Mouse (Mus musculus): ENCODE measurements around the gene Col23a1.

The Col23a1 gene

DNA sequence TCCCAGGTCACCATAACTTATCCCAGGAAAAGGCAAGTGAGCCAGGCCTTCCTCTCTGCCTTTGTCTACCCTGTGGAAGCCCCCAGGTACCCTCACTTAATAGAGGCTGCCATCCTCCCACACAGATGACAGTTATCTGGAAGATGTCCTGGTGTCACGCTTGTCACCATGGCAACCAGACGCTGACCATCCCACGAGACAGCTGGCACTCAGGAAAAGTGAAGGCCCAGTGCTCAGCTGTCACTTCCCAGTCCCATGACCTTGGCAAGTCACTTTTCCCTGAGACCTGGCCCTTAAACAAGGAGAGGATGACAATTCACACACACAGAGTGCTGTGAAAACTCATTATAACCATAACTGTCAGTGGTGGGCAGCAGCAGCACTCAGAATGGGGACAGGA is 262.4 kb downstream of the Col23a1 start:
- DNase-seq = peak; percentile 55

- peak; percentile 40 for DNase-seq
These were observed 264.9 kb downstream of the Col23a1 start for GRCm38 (mm10) chr11:51554590-51554989.

DNA sequence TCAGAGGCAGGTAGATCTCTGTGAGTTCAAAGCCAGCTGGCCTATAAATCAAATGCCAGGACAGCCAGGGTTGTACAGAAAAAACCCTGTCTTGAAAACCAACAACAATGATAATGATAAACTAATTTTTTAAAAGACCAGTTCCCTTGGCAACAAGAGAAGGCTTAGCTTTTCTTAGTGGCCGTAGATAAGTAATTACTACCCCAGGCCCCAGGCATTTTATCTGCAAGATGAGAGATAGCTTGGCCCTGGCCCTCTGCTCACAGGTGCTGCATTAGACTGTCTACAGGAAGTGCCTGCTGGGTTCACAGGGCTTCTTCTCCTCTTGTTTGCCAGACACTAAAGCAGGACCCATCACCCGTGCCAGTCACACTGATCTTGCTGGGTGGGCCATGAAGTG is 265.3 kb downstream of the Col23a1 start:
- no peak for DNase-seq

DNA sequence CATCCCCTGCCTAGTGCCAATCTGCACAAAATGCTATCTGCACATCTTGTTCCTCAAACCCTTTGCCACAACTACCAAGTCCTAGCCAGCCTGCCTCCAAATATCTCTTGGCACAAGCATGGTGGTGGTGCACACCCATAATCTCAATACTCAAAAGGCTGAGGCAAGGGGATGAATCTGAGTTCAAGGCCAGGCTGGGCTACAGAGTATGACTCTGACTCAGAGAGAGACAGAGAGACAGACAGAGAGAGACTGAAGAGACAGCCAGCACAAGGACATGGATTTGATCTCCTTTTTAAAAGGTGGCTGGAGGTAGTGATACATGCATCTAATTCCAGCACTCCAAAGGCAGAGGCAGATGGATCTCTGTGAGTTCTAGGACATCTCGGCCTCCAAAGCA is 273.6 kb downstream of the Col23a1 start:
- no peak for DNase-seq

DNA sequence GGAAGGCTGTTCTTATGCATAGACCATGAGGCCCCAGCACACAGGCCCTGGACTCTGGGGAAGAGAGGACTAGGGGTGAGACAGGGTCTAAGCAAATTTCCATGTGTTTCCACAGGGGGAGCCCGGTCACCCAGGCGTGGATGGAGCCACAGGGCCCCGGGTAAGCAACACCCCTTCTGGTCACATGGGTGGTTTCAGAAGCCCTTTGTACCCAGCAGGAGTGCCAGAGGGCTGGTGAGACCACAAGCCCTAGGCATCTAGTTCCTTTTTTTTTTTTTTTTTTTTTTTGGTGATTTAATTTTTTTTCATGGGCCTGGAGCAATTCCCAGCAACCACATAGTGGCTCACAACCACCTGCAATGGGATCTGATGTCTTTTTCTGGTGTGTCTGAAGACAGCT is 275.3 kb downstream of the Col23a1 start:
- no peak for DNase-seq

DNA sequence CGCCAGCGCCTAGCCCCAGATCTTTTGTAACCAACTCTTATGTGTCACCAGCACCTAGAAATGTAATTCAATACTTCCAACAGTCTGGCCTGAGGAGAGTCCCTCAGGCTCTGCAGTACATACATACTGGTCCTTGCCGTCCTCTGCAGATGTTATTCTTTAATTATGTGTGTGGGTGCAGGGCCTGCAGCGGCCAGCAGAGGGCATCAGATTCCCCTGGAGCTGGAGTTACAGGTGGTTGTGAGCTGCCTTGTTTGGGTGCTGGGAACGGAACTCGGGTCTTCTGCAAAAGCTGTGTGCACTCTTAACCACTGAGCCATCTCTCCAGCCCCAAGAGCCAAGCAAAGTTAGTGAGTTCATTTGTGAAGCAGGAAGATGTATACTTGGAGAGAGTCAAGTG is 276.2 kb downstream of the Col23a1 start:
- no peak for DNase-seq

GRCm38 (mm10) chr11:51568801-51569200 is 279.1 kb downstream of the Col23a1 start:
- DNase-seq = no peak

GRCm38 (mm10) chr11:51576454-51576853 is 286.7 kb downstream of the Col23a1 start:
- DNase-seq = no peak

- DNase-seq = no peak
These were observed 287.9 kb downstream of the Col23a1 start for GRCm38 (mm10) chr11:51577587-51577986.

- DNase-seq = no peak
These were observed 289.3 kb downstream of the Col23a1 start for GRCm38 (mm10) chr11:51579024-51579423.

DNA sequence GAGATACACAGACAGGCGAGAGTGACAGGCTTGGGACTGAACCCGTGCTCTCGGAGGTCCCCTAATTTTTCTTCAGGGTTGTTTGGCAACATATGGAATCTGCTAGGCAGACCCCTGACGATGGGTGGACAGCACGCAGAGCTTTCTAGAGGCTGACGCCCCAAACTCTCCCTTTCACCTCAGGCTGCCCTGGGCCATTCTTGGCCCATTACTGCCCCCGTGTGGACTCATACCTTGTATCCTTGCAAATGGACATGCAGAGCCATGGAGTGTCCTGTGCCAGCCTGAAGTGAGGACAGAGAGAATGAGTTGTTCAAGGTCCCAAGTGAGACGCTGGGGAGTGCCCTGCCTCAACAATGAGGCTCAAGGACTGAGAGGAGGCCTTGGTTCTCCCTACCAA is 293.0 kb downstream of the Col23a1 start:
- DNase-seq = peak; percentile 85

DNA sequence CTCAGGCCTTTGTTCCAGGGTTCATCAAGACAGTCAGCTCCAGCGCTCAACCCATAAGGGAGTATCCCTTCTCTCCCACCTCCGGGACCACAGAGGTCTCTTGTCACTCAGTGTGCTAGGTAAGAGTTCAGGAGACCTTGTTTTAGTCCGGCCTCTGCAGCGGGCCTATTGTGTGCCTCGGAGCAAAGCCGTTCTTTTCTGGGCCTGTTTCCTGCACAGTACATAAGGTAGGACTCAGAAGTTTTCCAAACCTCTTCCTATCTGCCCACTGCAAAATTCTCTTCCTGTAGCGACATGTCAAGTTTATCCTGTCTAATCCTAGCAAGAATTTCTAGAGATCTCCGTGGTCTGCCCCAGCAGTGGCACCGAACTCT is 294.3 kb downstream of the Col23a1 start:
- DNase-seq = no peak

DNA sequence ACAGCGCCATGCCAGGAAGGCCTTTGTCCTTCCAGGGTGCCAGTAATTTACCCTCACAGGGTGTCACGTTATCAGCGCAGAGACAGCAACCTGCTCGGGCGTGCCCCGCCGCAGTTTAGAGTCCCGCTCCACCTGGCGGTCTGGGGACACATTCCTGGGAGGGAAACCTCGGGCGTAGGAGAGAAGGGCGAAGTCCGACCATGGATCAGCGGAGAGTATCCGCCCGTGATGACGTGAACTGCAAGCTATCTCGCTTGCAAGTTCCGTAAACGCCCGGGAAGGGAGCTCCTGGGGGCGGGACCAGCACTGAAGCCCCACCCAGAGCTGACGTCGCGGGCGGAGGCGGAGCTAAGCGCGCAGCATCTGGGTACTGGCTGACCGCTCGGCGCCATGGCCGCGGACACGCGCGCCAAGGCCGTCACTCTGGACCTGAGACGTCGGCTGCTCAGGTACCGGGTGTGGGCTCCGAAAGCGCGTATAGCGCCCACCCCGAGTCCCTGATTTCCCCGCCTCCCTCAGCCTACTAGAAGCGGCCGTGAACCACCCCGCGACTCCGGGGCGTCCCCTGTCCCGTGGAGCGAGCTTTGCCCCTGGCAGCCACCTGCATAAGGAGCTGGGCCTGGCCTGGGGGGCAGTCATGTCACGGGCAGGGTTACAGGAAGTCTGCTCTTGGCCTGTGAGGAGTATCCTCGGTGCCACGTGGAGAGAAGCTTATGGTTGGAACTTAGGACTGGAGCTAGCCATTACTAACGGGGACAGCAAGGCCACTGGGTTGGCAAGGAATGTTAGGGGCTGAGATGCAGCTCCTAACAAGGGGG is 294.9 kb downstream of the Col23a1 start, which contains the start of gene Phykpl:
Phykpl (plus strand) TSS at position 327 of the 818 bp plus-strand sequence.
- peak; percentile 98 for DNase-seq

DNA sequence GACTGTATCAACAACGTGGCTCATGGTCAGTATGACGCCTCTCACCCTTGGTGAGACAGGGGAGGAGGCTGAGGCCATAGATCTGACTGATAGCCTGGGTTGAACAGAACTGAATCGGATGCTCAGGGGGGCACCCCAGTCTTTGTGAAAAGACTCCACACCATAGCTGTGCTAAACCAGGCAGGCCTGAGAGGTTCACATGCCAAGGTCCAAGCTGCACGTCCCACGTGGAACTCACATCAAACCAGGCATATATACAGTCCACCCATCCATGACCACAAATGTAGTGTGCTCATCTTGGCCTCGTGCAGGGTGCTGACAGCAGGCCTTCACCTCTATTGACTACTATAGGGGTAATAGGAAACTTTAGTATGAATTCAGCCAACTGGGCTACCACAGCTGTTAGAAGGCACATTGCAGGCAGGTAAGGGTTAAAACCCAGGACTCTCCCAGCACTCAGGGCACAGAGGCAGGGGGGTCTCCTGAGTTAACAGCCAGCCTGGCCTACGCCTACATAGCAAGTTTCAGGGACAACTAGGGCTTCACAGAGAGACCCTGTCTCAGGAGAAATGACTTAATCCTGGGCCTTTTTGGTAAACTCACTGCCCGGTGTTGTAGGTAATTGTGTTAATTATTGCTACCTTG is 296.0 kb downstream of the Col23a1 start:
- DNase-seq = no peak

- DNase-seq = no peak
These were observed 296.7 kb downstream of the Col23a1 start for GRCm38 (mm10) chr11:51586411-51586810.

- no peak for DNase-seq
These were observed 297.3 kb downstream of the Col23a1 start for GRCm38 (mm10) chr11:51587059-51587458.

DNA sequence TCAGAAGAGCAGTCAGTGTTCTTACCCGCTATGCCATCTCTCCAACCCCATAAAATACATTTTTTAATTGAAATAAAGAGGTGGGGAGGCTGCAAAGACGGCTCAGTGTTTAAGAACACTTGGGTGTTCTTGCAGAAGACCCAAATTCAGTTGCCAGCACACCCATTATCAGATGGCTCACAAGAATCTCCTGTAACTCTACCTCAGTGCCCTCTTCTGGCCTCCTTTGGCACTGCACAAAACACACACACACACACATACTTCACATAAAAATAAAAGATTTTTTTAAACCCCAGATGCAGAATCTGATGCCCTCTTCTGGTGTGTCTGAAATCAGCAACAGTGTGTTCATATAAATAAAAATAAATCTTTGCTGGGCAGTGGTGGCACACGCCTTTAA is 299.1 kb downstream of the Col23a1 start:
- DNase-seq = no peak

DNA sequence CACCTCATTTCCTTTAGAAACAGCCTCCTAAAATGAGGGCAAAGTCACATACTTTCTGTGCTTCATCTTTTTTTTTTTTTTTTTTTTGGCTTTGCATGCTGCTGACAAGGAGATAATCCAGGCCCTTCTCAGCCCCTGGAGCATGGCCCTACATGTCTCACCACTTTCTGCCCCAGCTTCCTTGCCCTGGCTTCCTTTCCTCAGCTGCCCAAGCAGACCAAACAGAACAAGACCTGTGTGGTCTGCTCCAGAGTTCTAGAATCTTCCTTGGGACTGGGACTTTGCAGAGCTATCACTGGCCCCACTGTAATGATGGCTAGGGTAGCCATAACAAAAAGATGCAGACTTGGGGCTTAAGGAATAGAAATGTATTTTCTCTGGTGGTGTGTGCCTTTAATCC is 300.3 kb downstream of the Col23a1 start:
- DNase-seq = no peak

- no peak for DNase-seq
These were observed 301.4 kb downstream of the Col23a1 start for GRCm38 (mm10) chr11:51591168-51591567.

- no peak for DNase-seq
These were observed 302.2 kb downstream of the Col23a1 start for GRCm38 (mm10) chr11:51591915-51592314.

GRCm38 (mm10) chr11:51593368-51593767 is 303.6 kb downstream of the Col23a1 start:
- no peak for DNase-seq

DNA sequence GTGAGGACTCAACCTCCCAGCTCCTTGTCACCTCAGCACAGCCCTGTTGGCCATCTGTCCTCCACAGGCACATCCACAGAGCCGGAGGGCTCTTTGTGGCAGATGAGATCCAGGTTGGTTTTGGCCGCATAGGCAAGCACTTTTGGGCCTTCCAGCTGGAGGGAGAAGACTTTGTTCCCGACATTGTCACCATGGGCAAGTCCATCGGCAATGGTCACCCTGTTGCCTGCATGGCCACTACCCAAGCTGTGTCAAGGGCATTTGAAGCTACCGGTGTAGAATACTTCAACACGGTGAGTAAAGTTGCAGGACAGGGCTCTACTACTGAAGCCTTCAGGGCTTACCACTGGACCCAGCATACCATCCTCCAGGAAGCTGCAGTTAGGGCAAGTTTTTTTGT is 304.1 kb downstream of the Col23a1 start:
- DNase-seq = no peak

- DNase-seq = no peak
These were observed 305.1 kb downstream of the Col23a1 start for GRCm38 (mm10) chr11:51594715-51595350.
